Mouse (Mus musculus) small intestine, adult 2 months (tissue): ENCODE results near the gene Zfr2.

Experiments used
- CTCF ChIP-seq: fragments of 200-500 bp; IDR thresholded peaks from 2 replicates; pipeline ENCODE4 v1.5.1; 2012; ENCODE audit warnings: low read depth, mild to moderate bottlenecking, control low read depth, inconsistent platforms, low read length, moderate library complexity, mixed read lengths; ENCODE audit not compliant: insufficient replicate concordance, insufficient read length; ENCODE audit errors: extremely low read depth
- POLR2A ChIP-seq: fragments of 200-500 bp; IDR thresholded peaks from 2 replicates; pipeline ENCODE4 v1.6.1; 2012; ENCODE audit warnings: low read depth, mild to moderate bottlenecking, control low read depth, inconsistent platforms, low read length, moderate library complexity

GRCm38 (mm10) chr10:81252424-81253419, 19.8 kb downstream of the Zfr2 start, which contains the start of gene Matk:
- TF ChIP-seq POLR2A: no peak
- no peak for TF ChIP-seq CTCF
